Mouse (Mus musculus) mesoderm, embryonic 11.5 days (tissue): ENCODE measurements around the gene Cracr2a.
A peak's percentile ranks its signal among the peaks of the same experiment; 100 is the strongest.

ENCODE experiments used
- DNase-seq: peaks from one replicate; pipeline ENCODE4 v3.0.0-alpha.2; 2012; ENCODE audit warnings: low read depth, low spot score

The Cracr2a gene

DNA sequence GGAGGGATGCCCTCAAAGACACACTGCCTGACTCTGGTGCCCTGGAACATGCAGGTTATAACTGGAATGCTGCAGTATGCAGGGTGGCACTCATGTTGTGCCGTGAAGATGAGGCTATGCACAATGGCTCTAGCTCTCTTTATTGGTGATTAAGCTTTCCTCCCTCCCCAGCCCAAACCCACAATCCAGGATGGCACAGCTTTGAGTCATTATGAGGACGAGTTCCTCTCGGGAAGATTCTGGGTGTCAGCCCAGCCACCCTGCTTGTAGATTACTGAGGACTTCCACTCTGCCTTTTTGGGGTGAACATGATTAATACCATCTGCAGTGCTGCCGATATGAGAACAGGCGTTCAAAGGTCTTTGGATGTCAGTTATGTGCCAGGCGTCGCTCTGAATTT lies 132.5 kb downstream of the Cracr2a start:
- DNase-seq, result no peak

DNA sequence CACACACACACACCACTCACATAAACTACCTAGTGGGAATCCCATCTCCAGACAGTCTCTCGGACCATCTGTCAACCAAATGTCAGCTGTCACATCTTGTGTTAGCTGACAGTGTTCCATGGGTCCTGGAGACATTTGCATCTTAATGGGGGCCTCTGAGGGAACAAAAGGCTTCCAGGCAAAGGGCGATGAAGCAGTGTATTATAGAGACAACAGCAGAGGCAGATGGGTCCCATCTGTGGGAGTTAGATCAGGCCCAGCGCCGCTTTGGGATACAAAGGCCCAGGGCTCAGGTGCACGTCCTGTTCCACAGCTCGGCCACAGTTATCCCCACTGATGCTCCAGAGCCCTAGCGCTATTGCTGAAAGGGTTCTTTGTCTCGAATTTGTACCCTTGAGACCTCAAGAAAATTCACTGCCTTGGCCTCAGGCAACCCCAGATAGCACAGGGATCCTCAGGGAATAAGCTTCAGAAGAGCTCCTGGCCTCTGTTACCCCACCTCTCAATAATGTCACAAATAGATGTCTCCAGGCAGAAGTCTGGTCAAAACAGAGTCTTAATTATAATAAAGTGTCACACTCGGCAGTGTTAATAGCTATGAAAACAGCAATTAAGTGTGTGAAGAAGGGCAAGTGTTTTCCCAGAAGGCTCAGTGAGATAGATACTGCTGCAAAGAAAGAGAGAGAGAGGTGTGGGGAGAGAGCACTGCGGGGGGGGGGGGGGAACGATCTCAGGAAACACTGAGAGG lies 140.1 kb downstream of the Cracr2a start:
- peak; percentile 82 for DNase-seq

DNA sequence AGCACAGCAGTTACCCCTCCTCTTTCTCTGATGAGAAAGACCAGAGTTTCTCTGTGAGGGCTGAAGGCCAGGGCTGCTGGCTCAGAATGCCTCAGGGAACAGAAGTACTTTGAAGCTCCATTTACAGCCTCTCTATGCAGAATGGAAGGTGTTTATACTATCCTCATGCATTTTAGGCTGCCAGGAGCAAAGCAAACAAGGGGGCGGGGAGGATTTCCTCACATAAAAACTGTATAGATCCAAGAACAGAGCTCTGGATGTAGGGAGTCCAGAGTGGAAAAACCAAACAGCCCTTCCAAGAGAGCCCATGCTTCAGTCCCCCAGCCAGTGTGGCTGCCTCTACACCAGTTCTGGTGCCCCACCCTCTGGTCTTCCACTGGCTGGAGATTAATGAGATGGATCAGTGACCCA lies 147.1 kb downstream of the Cracr2a start:
- no peak for DNase-seq

DNA sequence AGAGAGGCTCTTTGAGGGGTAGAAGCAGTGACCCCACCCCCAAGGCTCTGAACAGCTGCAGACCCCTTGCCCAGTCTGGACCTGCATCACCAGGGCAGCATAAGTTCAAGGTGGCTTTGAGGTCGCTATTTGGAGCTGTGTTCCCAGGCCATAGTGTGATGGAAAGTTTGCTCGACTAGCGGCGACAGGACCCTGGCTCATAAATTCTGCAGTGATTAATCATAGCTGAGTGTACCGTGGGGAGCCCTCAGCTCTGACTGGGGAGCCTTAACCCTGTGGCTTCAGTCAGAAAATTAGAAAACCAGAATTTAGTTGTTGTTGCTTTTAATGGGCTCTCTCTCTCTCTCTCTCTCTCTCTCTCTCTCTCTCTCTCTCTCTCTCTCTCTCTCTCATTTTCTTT lies 153.8 kb downstream of the Cracr2a start:
- no peak for DNase-seq

DNA sequence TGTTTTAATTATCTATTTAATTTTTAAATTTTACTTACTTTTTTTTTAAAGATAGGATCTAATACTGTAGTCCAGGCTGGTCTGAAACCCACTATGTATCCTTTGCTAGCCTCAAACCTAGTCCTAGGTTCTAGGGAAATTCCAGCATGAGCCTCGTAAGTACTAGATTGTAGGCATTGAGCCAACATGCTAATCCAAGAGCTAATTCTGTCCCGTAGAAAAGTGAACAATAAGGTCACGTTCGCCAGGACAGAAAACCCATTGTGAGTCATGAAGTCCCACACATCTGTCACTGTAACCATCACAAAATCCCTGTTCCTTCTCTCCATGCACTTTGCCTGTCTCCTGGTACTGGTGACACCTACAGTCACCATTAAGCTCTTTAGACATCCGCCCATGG lies 154.3 kb downstream of the Cracr2a start:
- DNase-seq, result no peak

DNA sequence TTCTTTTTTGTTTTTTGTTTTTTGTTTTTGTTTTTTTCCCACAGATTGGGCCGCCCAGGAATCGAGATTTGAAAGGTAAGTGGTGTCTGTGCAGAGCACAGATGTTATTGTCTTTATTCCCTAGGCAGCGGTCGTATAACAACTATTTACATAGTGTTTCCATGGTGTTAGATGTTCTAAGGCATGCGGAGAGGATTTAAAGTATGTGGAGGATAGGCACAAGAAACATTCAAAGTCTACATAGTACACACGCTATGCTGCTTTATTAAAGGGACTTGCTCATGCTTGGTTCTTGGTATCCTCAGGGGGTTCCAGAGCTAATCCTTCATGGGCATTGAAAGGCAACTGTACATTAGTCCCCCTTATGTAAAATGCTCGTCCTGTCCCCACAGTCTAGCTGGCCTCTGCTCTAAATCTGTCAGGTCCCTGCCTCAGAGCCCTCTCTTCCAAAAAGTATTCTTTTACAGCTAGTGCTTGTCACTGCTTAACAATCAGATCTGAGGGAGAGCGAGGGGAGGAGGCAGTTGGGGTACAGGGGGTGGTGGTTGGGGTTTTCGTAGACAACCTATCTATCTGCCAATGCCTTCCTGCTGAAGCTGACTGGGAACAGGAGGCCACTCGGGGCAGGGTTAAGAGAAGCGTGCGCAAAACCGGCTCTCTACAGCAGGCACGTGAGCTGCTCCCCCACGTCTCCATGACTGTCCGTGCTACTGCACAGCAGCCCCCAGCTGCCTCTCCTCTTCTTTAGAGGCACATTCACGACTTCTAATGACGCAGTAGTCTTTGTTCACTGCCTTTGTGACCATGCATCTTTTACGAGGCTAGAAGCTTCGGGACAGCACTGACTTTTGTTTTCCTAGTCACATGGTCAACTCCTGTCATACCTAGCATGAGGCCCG lies 156.3 kb downstream of the Cracr2a start:
- DNase-seq, result peak; percentile 76

DNA sequence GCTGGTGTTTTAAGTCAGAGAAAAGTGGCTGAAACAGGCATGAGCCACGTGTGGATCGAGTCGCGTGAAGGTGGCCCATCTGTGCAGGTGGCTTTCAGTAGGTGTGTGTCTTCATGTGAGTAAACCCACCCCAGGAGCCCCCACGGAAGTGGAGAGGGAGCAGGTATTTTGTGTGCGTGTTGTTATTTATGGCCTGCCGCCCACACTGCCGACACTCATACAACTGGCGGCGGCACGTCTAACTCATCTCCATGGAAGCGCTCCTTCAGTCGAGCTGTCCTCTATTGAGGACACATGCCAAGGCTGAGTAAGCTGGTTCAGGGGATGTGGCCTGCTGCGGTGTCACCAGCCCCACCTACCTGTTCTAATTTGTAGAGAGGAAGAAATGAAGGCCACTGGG lies 158.7 kb downstream of the Cracr2a start:
- DNase-seq, result no peak

DNA sequence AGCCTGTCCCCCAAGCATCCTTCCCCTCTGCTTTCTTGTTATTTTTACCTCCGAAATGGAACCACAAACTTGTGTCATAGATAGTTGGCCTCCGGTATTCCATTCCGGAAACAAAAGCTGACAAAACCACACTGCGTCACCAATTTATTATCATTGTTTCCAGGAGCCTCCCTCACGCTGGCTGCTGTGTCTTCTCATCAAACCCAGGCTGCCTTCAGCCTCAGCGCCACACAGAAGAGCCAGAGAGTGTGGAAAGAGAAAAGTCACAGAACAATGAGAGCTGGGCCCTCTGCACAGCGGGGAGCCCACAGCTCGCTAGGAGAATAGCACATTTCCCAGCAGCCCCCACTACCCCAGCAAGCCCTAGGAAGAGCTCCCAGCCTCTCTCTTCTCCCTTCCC lies 162.0 kb downstream of the Cracr2a start:
- no peak for DNase-seq
